Mouse (Mus musculus) neural tube, embryonic 14.5 days (tissue): ENCODE results near the gene Znhit1. TPM values are rescaled to one million over a fixed set of nuclear protein-coding genes. Genes with fewer than 3 reads are reported as not detected.

Experiments
- ATAC-seq: fragments of 200-750 bp; cut with Nextera tagmentation; 2 replicates; pipeline ENCODE4 v1.8.0; 2017; ENCODE audit warnings: low read depth, mild to moderate bottlenecking, moderate TSS enrichment, moderate library complexity
- H3K27ac ChIP-seq: fragments of 300-500 bp; sonication (generic); 2 replicates; pipeline ENCODE4 v1.5.1; 2014; ENCODE audit warnings: low read depth, mild to moderate bottlenecking, control low read depth, low read length, moderate library complexity, mixed read lengths
- H3K27me3 ChIP-seq: fragments of 300-500 bp; sonication (generic); 2 replicates; pipeline ENCODE4 v1.6.1; 2014; ENCODE audit warnings: low read length; ENCODE audit not compliant: control insufficient read depth, insufficient read depth
- H3K36me3 ChIP-seq: fragments of 300-500 bp; sonication (generic); 2 replicates; pipeline ENCODE4 v1.6.1; 2014; ENCODE audit warnings: low read length, mixed read lengths; ENCODE audit not compliant: control insufficient read depth, insufficient read depth
- H3K4me1 ChIP-seq: fragments of 300-500 bp; sonication (generic); 2 replicates; pipeline ENCODE4 v1.6.1; 2014; ENCODE audit warnings: low read length; ENCODE audit not compliant: control insufficient read depth, insufficient read depth
- H3K4me2 ChIP-seq: fragments of 300-500 bp; sonication (generic); 2 replicates; pipeline ENCODE4 v1.6.1; 2014; ENCODE audit warnings: mild to moderate bottlenecking, low read depth, low read length, control low read depth
- H3K4me3 ChIP-seq: fragments of 300-500 bp; sonication (generic); 2 replicates; pipeline ENCODE4 v1.5.1; 2014; ENCODE audit warnings: low read depth, low read length, control low read depth, mixed read lengths
- H3K9ac ChIP-seq: fragments of 300-500 bp; sonication (generic); replicated peaks from 2 replicates; pipeline ENCODE4 v1.6.1; 2014; ENCODE audit warnings: low read depth, mild to moderate bottlenecking, control low read depth, low read length, mixed read lengths
- H3K9me3 ChIP-seq: fragments of 300-500 bp; sonication (generic); 2 replicates; pipeline ENCODE4 v1.6.1; 2016; ENCODE audit warnings: low read length; ENCODE audit not compliant: control insufficient read depth
- WGBS: fragments of 180-500 bp; shearing (Covaris S2); extraction: QIAGEN DNeasy Blood & Tissue Kit; methylation state at CpG from one replicate; pipeline ENCODE4 v1.1.7; 2014; 5-methylcytosine and 5-hydroxymethylcytosine counted together
- polyA plus RNA-seq: library from polyadenylated mRNA; unstranded; fragments of >200 nt; fragmentation: Nextera tagmentation; extraction: Ambion mirVana; gene quantifications from 2 replicates; pipeline ENCODE4 v1.2.1, GENCODE M21; 2014

Gene Znhit1
- polyA plus RNA-seq: 115 and 138 TPM in 2 replicates

DNA sequence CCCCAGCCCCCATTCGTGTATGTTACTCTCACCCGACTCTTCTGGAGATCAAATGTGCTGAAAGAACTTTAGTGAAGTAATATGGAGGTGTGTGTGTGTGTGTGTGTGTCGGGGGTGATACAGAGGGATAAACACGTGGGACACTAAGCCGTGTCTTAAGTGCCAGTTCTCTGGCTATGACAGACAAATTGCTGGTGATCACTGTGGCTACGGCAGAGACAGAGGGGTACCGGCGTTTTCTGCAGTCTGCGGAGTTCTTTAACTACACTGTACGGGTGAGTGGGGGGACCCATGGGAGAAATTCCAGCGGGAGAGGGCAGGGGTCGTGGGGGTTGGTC lies at the start of gene Znhit1:
TSS of gene Znhit1 (minus strand) at position 88 of the 338 bp plus-strand sequence.
- Histone ChIP-seq H3K27me3 (no peaks in the 10 kb centered on the region), H3K4me3 (peak within 1 kb of the TSS; percentile 87), H3K9ac (peak within 1 kb of the TSS; percentile 99), H3K4me2 (peak within 1 kb of the TSS; percentile 58), H3K9me3 (no peaks in the 10 kb centered on the region), H3K27ac (peak within 1 kb of the TSS; percentile 94), H3K4me1 (peaks cover 10% of the 10 kb centered on the region), H3K36me3 (peaks cover 31% of the 10 kb centered on the region)
- peak; percentile 6; the same call in 1 of the 2 replicates for ATAC-seq
- under 1% methylated on average over 12 of the region's 12 CpGs for WGBS

DNA sequence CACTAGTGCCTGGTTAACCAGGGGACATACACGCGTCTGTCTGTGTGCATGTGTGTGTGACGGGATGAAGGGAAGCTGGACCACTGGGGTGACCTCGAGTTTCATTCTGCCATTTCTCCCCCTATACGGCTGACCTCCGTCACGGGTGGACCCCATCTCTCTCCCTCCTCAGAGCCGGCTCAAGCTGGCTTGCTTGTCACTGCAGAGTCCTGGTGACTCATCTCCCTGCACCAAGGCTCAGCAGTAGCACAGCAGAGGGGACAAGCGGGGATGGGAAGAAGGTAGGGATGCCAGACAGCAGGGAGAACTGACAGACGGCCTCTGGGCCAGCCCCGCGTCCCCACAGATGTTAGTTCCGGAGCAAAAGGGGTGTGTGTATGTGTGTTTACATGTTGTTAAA lies 48.4 kb upstream of the Znhit1 start:
- Histone ChIP-seq H3K4me3 (no peak overlapping the region), H3K9ac (no peak overlapping the region), H3K27me3 (peaks cover 7% of the 10 kb centered on the region), H3K36me3 (peaks cover 38% of the 10 kb centered on the region), H3K9me3 (no peaks in the 10 kb centered on the region), H3K4me2 (no peak overlapping the region), H3K4me1 (peaks cover 9% of the 10 kb centered on the region; the same call in 1 of the 2 replicates), H3K27ac (no peak overlapping the region)
- no peak for ATAC-seq
- WGBS: 86% methylated on average over 13 of the region's 13 CpGs

DNA sequence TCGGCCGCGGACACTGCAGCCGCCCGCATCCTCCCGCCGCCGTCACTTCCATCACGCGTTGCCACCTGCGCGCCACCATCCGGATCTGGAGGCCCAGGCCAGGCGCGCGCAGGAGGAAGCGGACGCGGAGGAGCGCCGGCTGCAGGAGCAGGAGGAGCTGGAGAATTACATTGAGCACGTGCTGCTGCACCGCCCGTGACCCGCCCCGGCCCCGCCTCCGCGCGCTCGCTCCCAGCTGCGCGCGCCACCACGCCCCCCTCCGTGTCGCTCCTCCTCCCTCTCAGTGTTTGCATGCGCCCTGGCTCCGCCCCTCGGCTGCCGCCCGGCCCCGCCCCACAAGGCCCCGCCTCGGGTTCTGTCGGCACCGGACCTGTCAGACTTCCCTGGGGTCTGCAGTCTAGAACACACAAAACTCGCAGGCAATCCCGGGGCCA lies 44.8 kb upstream of the Znhit1 start:
- ATAC-seq: peak; percentile 59; the same call in 1 of the 2 replicates
- H3K4me3 ChIP-seq: peak overlapping the region; percentile 46
- under 1% methylated on average over 42 of the region's 49 CpGs for WGBS

DNA sequence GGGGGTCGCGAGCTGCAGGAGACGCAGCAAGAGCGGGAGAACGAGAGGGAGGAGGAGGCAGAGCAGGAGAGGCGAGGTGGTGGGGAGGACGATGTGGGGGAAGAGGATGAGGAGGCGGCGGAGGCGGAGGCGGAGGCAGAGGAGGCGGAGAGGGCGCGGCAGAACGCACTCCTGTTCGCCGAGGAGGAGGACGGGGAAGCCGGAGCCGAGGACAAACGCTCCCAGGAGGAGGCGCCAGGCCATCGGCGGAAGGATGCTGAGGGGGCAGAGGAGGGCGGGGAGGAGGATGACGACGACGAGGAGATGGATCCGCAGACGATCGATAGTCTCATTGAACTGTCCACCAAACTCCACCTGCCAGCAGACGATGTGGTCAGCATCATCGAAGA lies 44.2 kb upstream of the Znhit1 start:
- no peak for ATAC-seq
- H3K9ac ChIP-seq: peak overlapping the region; percentile 55

More for the DNA sequence above, 44.8 kb upstream of the Znhit1 start:
- peak overlapping the region; percentile 100 for H3K4me2 ChIP-seq
- peaks cover 18% of the 10 kb centered on the region for H3K4me1 ChIP-seq
- H3K36me3 ChIP-seq: peaks cover 16% of the 10 kb centered on the region
- H3K9ac ChIP-seq: peak overlapping the region; percentile 55
- no peaks in the 10 kb centered on the region for H3K9me3 ChIP-seq
- H3K27me3 ChIP-seq: peaks cover 33% of the 10 kb centered on the region
- 0 out of 2 replicates have a peak overlapping the region, but pooled peaks have one; percentile 12 for H3K27ac ChIP-seq

DNA sequence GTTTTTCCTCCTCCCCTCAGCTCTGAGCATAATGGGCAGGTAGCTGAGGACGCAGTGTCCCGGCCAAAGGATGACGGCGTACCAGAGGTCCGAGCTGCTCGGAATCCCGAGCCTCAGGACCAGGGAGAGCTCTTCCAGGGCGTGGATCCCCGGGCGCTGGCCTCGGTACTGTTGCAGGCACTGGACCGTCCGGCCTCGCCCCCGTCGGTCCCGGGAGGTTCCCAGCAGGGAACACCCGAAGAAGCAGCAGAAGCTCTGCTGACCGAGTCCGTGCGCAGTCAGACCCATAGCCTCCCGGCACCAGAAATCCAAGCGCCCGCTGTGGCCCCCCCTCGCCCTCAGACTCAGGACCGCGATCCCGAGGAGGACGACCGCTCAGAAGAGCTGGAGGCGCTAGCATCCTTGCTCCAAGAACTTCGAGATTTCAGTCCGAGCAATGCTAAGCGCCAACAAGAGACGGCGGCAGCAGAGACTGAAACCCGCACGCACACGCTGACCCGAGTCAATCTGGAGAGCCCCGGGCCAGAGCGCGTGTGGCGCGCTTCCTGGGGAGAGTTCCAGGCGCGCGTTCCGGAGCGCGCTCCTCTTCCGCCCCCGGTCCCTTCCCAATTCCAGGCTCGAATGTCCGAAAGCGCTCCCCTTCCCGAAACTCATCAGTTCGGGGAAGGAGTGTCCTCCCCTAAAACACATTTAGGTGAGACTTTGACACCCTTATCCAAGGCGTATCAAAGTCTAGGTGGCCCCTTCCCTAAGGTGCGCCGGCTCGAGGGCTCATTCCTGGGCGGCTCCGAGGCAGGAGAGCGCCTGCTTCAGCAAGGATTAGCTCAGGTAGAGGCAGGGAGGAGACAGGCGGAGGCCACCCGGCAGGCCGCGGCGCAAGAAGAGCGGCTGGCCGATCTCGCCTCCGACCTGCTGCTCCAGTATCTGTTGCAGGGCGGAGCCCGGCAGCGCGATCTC lies 43.5 kb upstream of the Znhit1 start:
- peak overlapping the region; percentile 46 for H3K4me3 ChIP-seq
- no peaks in the 10 kb centered on the region for H3K9me3 ChIP-seq
- H3K27ac ChIP-seq: no peak overlapping the region
- ATAC-seq: no peak
- H3K36me3 ChIP-seq: peaks cover 3% of the 10 kb centered on the region; the same call in 1 of the 2 replicates
- H3K4me2 ChIP-seq: peak overlapping the region; percentile 100
- H3K27me3 ChIP-seq: peaks cover 42% of the 10 kb centered on the region
- peak overlapping the region; percentile 55 for H3K9ac ChIP-seq
- WGBS: under 1% methylated on average over 78 of the region's 78 CpGs
- H3K4me1 ChIP-seq: peaks cover 18% of the 10 kb centered on the region

More for the DNA sequence above, 44.2 kb upstream of the Znhit1 start:
- peaks cover 36% of the 10 kb centered on the region for H3K27me3 ChIP-seq
- H3K9me3 ChIP-seq: no peaks in the 10 kb centered on the region
- H3K36me3 ChIP-seq: peaks cover 9% of the 10 kb centered on the region
- H3K4me2 ChIP-seq: peak overlapping the region; percentile 100
- peak overlapping the region; percentile 46 for H3K4me3 ChIP-seq
- H3K27ac ChIP-seq: no peak overlapping the region
- H3K4me1 ChIP-seq: peaks cover 18% of the 10 kb centered on the region
- 5% methylated on average over 30 of the region's 33 CpGs for WGBS

DNA sequence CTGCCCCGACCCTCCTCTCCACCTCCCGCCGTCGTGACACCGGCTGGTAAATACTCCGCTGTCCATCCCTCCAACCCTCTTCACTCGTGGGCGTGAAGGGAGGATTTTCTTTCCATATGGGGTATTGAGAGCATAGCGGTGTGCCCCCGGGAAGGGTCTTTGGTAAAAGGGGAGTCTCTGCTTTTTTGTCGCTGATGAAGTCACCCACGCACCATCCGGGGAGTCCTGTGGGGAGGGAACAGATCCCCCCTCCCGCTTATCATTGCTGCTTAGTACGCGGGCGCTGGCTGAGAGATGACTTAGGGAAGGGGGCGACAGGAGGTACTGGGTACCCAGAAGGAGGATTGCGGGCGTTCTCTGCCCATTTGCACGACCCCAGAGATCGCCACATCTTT lies 42.6 kb upstream of the Znhit1 start:
- H3K4me2 ChIP-seq: peak overlapping the region; percentile 100
- H3K4me1 ChIP-seq: peaks cover 18% of the 10 kb centered on the region
- peak overlapping the region; percentile 46 for H3K4me3 ChIP-seq
- H3K36me3 ChIP-seq: no peaks in the 10 kb centered on the region
- 11% methylated on average over 22 of the region's 22 CpGs for WGBS
- ATAC-seq: no peak; the same call in 1 of the 2 replicates
- H3K27ac ChIP-seq: no peak overlapping the region
- H3K27me3 ChIP-seq: peaks cover 46% of the 10 kb centered on the region
- no peaks in the 10 kb centered on the region for H3K9me3 ChIP-seq
- H3K9ac ChIP-seq: peak overlapping the region; percentile 17; the same call in 1 of the 2 replicates

DNA sequence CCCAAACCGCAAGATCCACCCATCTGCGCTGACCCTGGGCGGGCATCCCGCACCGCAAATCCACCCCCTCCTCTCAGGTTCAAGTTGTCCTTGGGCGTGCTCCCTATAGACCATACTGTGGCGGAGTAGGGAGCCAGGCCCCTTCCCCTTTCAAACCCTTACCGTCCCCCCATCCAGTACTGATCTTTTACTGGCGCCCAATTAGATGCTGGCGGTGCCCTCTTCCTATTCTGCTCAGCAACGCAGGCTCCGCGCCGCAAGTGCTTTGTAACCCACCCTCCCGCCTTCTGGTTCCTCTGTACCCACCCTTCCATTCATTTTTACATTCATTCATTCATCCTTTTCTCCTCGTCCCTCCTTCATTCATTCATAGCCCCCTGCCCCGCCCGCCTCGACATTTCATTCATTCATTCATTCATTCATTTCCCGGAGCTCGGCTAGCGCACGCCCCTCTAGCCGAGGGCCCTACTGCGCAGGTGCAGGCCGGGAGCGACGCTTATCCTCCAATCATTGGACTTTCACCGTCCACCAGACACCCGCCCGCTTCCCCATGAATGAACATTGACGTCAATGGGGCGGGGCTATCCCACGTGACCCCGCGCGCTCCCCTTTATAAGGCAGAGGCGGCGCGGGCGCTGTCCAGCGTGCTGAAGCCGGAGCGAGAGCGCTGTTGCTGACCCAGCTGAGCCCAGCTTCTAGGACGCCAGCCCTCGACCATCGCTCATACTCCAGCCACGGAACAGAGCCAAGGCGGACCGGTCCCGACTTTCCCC lies 42.0 kb upstream of the Znhit1 start:
- Histone ChIP-seq H3K4me3 (peak overlapping the region; percentile 46), H3K4me2 (peak overlapping the region; percentile 100), H3K27ac (no peak overlapping the region), H3K4me1 (peaks cover 18% of the 10 kb centered on the region), H3K9me3 (no peaks in the 10 kb centered on the region), H3K36me3 (no peaks in the 10 kb centered on the region), H3K27me3 (peaks cover 46% of the 10 kb centered on the region), H3K9ac (peak overlapping the region; percentile 52)
- under 1% methylated on average over 52 of the region's 52 CpGs for whole genome bisulfite sequencing
- peak; percentile 77 for ATAC-seq

DNA sequence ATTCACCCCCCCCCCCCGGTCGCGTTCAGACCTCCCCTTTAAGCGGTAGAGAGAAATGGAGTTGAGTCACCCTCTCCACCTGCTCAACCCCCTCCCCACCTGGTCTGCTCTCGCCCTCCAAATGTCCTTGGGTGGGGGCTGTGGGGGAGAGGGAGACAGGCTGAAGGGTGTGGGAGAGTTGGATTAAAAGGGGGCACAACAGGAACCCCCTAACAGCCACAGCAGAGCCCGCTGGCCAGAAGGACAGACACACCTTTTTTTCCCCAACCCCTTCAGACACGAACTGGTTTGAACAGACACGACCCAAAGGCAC lies 41.4 kb upstream of the Znhit1 start:
- WGBS: 0% methylated on average over 6 of the region's 8 CpGs
- peaks cover 48% of the 10 kb centered on the region for H3K27me3 ChIP-seq
- H3K9ac ChIP-seq: peak overlapping the region; percentile 52
- no peaks in the 10 kb centered on the region for H3K36me3 ChIP-seq
- peak; percentile 1; the same call in 1 of the 2 replicates for ATAC-seq
- no peaks in the 10 kb centered on the region for H3K9me3 ChIP-seq
- H3K4me2 ChIP-seq: peak overlapping the region; percentile 100
- H3K4me3 ChIP-seq: peak overlapping the region; percentile 46
- H3K4me1 ChIP-seq: peaks cover 18% of the 10 kb centered on the region
- H3K27ac ChIP-seq: no peak overlapping the region
